In the genomic region with DNA sequence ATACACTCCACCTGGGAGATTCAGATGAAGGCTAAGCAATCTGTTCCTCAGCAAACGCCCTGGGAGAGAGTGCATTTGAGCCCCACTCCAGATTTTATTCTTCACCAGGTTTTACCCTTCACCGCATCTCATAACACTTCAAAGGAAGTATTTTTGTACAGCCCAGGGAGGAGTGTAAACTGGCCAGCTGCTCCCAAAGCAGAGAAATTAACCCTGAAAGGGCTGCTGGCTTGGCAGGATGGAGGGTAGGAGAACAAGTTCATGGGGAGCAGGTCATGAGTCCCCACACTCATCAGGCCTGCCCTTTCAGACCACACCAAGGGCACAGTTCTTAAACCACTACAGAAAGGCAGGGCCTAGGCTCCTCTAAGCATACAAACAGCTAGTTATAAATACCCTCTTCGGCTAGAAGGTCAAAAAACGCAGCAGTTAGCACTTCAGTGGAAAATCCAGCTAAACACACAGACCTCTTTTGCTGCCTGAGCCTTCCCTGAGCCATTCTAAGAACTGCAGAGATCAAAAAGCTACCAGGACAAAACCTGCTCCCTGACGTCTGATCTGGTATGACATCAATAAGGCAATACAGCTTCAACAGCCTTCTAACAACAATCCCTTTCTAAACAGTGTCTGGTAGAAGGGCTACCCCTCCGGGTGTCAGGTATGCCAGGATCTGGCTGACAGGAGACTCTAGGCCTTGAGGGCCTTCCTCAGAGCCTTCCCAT, we compare ENCODE assay signal across 8 mouse cellular contexts. TPM values are rescaled to one million over a fixed set of nuclear protein-coding genes. Genes with fewer than 3 reads are reported as not detected.
DNase-seq lines count a peak whose midpoint lies in the region.

No protein-coding gene starts in this region.

- peak; percentile 93 for DNase-seq in heart, adult 11 months
- DNase-seq in heart, postnatal 25 days (ENCODE audit: low spot score) = no peak
- peak; percentile 35 for DNase-seq in embryo, embryonic 9.5 days (ENCODE audit: extremely low spot score)
- DNase-seq in heart, postnatal 4 days = peak; percentile 38
- DNase-seq in kidney, postnatal 25 days = peak; percentile 20 to 65
- DNase-seq in lung, postnatal 36 days = peak; percentile 50
- peak; percentile 37 for DNase-seq in thymus, postnatal 4 days
- no peak for DNase-seq in adrenal gland, postnatal 4 days (ENCODE audit: low spot score in 2 of 2)

- intact Hi-C loops in heart, postnatal 25 days (cut with DNase I) = no loop called here

RNA-seq across cellular contexts. Expression of gene Znrf3, which starts 28.9 kb away (rescaled TPM):
- total RNA-seq in heart, postnatal 25 days (2021) = 1 to 10 TPM; 9.4 to 9.7 TPM
- total RNA-seq in heart, postnatal 4 days (2021) = 10 to 100 TPM; 15.2 to 18.0 TPM
- 10 to 100 TPM; 44.3 to 44.6 TPM for total RNA-seq in adrenal gland, postnatal 4 days (2021)

Comparison
In these comparisons a context has a peak if more than half of its experiments do, and no peak if none do; other contexts are left out.
1. DNase-seq: peak in heart, adult 11 months (single experiment), embryo, embryonic 9.5 days (single experiment), heart, postnatal 4 days (single experiment), kidney, postnatal 25 days (2 of 2), lung, postnatal 36 days (single experiment) and thymus, postnatal 4 days (single experiment); none in heart, postnatal 25 days (single experiment) and adrenal gland, postnatal 4 days (0 of 2).